Mouse (Mus musculus) erythroblast, embryonic 14.5 days (primary cell): ENCODE measurements around the gene Slc22a6.

Source experiments
- GATA1 ChIP-seq: IDR thresholded peaks from 2 replicates; pipeline ENCODE4 v1.6.1; 2012; ENCODE audit warnings: low read length, inconsistent platforms, mixed read lengths
- TAL1 ChIP-seq: IDR thresholded peaks from 3 replicates; pipeline ENCODE4 v1.6.1; 2012; ENCODE audit warnings: low read length, inconsistent platforms, mixed read lengths

- TF ChIP-seq GATA1 (no peak), TAL1 (no peak)
These were observed 1.5 kb upstream of the Slc22a6 start for GRCm38 (mm10) chr19:8616314-8616713.
